Mouse (Mus musculus) C2C12 (cell line): ENCODE results near the gene Dop1b. TPM values are rescaled to one million over a fixed set of nuclear protein-coding genes. Genes with fewer than 3 reads are reported as not detected.

Experiments used
- H3K27me3 ChIP-seq: one replicate; pipeline ENCODE4 v1.6.1; 2011; ENCODE audit not compliant: control insufficient read depth, insufficient read depth, insufficient read length
- H3K36me3 ChIP-seq: one replicate; pipeline ENCODE4 v1.6.1; 2011; ENCODE audit not compliant: control insufficient read depth, insufficient read depth
- H3K4me3 ChIP-seq: one replicate; pipeline ENCODE4 v1.5.1; 2011; ENCODE audit warnings: mild to moderate bottlenecking, control low read depth; ENCODE audit not compliant: poor library complexity, insufficient read depth, severe bottlenecking
- H3K79me2 ChIP-seq: one replicate; pipeline ENCODE4 v1.6.1; 2011; ENCODE audit not compliant: control insufficient read depth, insufficient read depth
- H3K79me3 ChIP-seq: one replicate; pipeline ENCODE4 v1.6.1; 2011; ENCODE audit warnings: low read depth, control low read depth
- H3ac ChIP-seq: one replicate; pipeline ENCODE3; 2011; ENCODE audit warnings: low read depth; ENCODE audit not compliant: control insufficient read depth, insufficient read length
- CEBPB ChIP-seq: IDR thresholded peaks from one replicate; pipeline ENCODE4 v1.6.1; 2011; ENCODE audit warnings: low read depth, mild to moderate bottlenecking, control low read depth, moderate library complexity
- CTCF ChIP-seq: IDR thresholded peaks from one replicate; pipeline ENCODE4 v1.5.1; 2011; ENCODE audit not compliant: control insufficient read depth, insufficient read depth, insufficient read length
- FOSL1 ChIP-seq: IDR thresholded peaks from one replicate; pipeline ENCODE4 v1.8.0; 2011; ENCODE audit warnings: mild to moderate bottlenecking, low read length; ENCODE audit not compliant: poor library complexity, insufficient read depth, severe bottlenecking
- MAX ChIP-seq: IDR thresholded peaks from one replicate; pipeline ENCODE4 v1.6.1; 2011; ENCODE audit warnings: mild to moderate bottlenecking, control low read depth
- MYOD1 ChIP-seq: IDR thresholded peaks from one replicate; pipeline ENCODE4 v1.6.1; 2011; ENCODE audit warnings: low read depth; ENCODE audit not compliant: control insufficient read depth, insufficient read length
- MYOG ChIP-seq: IDR thresholded peaks from one replicate; pipeline ENCODE4 v1.6.1; 2011; ENCODE audit not compliant: control insufficient read depth, insufficient read length; ENCODE audit errors: extremely low read depth
- USF1 ChIP-seq: IDR thresholded peaks from one replicate; pipeline ENCODE4 v1.6.1; 2011; ENCODE audit warnings: low read depth, mild to moderate bottlenecking, control low read depth, moderate library complexity
- polyA plus RNA-seq: library from polyadenylated mRNA; unstranded; fragments of >200 nt; fragmentation: generic; extraction: Trizol; gene quantifications from one replicate; pipeline ENCODE4 v1.2.1, GENCODE M21; 2012; ENCODE audit warnings: missing spikeins

Gene Dop1b
- polyA plus RNA-seq, 1 experiment: 3.1 TPM

- H3K4me3 ChIP-seq: no peak overlapping the region
- H3K79me2 ChIP-seq: no peaks in the 10 kb centered on the region
- no peak overlapping the region for H3ac ChIP-seq
- TF ChIP-seq CEBPB: no peak
- no peak for TF ChIP-seq CTCF
- TF ChIP-seq MYOD1: no peak
- no peak for TF ChIP-seq FOSL1
- no peak for TF ChIP-seq MAX
- no peak for TF ChIP-seq USF1
- no peak for TF ChIP-seq MYOG
- no peaks in the 10 kb centered on the region for H3K79me3 ChIP-seq
- H3K27me3 ChIP-seq: no peaks in the 10 kb centered on the region
- no peaks in the 10 kb centered on the region for H3K36me3 ChIP-seq
Observed at GRCm38 (mm10) chr16:93728676-93729075, 17.0 kb downstream of the Dop1b start.

- Histone ChIP-seq H3K27me3 (no peaks in the 10 kb centered on the region), H3K79me2 (no peaks in the 10 kb centered on the region), H3K79me3 (no peaks in the 10 kb centered on the region), H3K36me3 (no peaks in the 10 kb centered on the region), H3ac (no peak overlapping the region), H3K4me3 (no peak overlapping the region)
- no peak for TF ChIP-seq MAX
- TF ChIP-seq USF1: no peak
- TF ChIP-seq CTCF: no peak
- no peak for TF ChIP-seq MYOG
- no peak for TF ChIP-seq FOSL1
- TF ChIP-seq CEBPB: no peak
- no peak for TF ChIP-seq MYOD1
Observed at GRCm38 (mm10) chr16:93729801-93730721, 18.4 kb downstream of the Dop1b start.

GRCm38 (mm10) chr16:93731310-93731709 is 19.6 kb downstream of the Dop1b start:
- H3K79me2 ChIP-seq: no peaks in the 10 kb centered on the region
- no peak for TF ChIP-seq FOSL1
- no peaks in the 10 kb centered on the region for H3K79me3 ChIP-seq
- no peak overlapping the region for H3ac ChIP-seq
- no peaks in the 10 kb centered on the region for H3K27me3 ChIP-seq
- no peak overlapping the region for H3K4me3 ChIP-seq
- no peaks in the 10 kb centered on the region for H3K36me3 ChIP-seq

GRCm38 (mm10) chr16:93732875-93733569 is 21.3 kb downstream of the Dop1b start:
- TF ChIP-seq FOSL1 (no peak), CTCF (no peak), MYOD1 (peak; percentile 76), MYOG (no peak), MAX (peak; percentile 22), USF1 (no peak), CEBPB (no peak)
- no peak overlapping the region for H3ac ChIP-seq

GRCm38 (mm10) chr16:93739251-93739650 is 27.5 kb downstream of the Dop1b start:
- Histone ChIP-seq H3ac (no peak overlapping the region), H3K4me3 (no peak overlapping the region), H3K79me2 (no peaks in the 10 kb centered on the region), H3K79me3 (no peaks in the 10 kb centered on the region), H3K27me3 (no peaks in the 10 kb centered on the region), H3K36me3 (no peaks in the 10 kb centered on the region)
- TF ChIP-seq CEBPB (no peak), USF1 (no peak), MYOG (no peak), MYOD1 (no peak), CTCF (no peak), FOSL1 (no peak), MAX (no peak)

More at GRCm38 (mm10) chr16:93732875-93733569, 21.3 kb downstream of the Dop1b start:
- no peak overlapping the region for H3K4me3 ChIP-seq
- no peaks in the 10 kb centered on the region for H3K27me3 ChIP-seq
- H3K79me3 ChIP-seq: no peaks in the 10 kb centered on the region
- H3K36me3 ChIP-seq: no peaks in the 10 kb centered on the region
- no peaks in the 10 kb centered on the region for H3K79me2 ChIP-seq

- TF ChIP-seq CTCF (no peak), MYOG (no peak), USF1 (no peak), FOSL1 (no peak), MYOD1 (no peak), CEBPB (no peak), MAX (no peak)
- Histone ChIP-seq H3ac (no peak overlapping the region), H3K27me3 (no peaks in the 10 kb centered on the region), H3K79me2 (no peaks in the 10 kb centered on the region), H3K36me3 (no peaks in the 10 kb centered on the region), H3K79me3 (no peaks in the 10 kb centered on the region), H3K4me3 (no peak overlapping the region)
Observed at GRCm38 (mm10) chr16:93742903-93743302, 31.2 kb downstream of the Dop1b start.
